Mouse (Mus musculus) common myeloid progenitor, adult 5-6 weeks (primary cell): ENCODE results near the gene Ksr1. TPM values are rescaled to one million over a fixed set of nuclear protein-coding genes. Genes with fewer than 3 reads are reported as not detected.
"Not testable (repeated sequence)": the region's sequence is repeated elsewhere in the genome, so short reads cannot be mapped to it uniquely, and the experiment has no call there.

Experiments
- ATAC-seq: replicated peaks from 2 replicates; pipeline ENCODE4 v1.8.0; 2016; ENCODE audit warnings: low read depth, mild to moderate bottlenecking, moderate TSS enrichment, inconsistent platforms; ENCODE audit not compliant: poor library complexity, severe bottlenecking
- total RNA-seq: library from RNA; stranded (forward); fragments of 200-1000, 187-1606 nt; gene quantifications from 2 replicates; pipeline ENCODE4 v1.2.3, GENCODE M21; 2017

The Ksr1 gene
- total RNA-seq, 1 experiment from 2014 or later = 7.9 TPM

DNA sequence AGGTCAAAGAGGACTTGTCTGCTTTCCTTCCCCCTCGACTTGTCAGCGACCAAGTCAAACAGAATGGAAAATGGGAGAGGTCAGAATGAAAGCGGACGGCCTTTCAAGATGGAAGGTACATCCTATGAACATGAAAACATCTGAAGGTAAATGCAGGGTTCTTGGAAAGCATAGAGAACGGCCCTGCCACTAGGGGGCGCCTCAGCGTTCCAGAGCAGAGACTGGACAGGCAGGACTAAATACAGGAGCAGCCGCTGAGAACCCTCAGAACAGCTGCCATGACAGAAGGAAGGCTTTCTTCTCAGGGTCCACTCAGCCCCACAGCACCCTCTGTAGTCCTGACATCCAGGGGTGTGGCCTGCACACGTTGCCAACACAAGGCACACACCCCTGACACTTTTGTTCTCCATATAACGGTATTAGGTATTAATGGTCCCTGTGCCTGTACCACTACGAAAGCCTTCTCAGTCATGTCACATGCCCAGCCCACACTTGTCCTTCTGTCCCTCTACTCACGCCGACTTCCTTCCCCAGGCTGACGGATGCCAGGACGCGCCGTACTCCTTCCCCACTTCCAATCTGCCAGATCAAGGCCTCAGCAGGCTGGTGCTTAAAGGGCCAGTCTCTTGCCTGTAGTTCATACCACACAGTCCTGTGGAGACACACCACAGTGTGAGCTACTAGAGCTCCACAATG, 126.2 kb downstream of the Ksr1 start:
- ATAC-seq = no peak

DNA sequence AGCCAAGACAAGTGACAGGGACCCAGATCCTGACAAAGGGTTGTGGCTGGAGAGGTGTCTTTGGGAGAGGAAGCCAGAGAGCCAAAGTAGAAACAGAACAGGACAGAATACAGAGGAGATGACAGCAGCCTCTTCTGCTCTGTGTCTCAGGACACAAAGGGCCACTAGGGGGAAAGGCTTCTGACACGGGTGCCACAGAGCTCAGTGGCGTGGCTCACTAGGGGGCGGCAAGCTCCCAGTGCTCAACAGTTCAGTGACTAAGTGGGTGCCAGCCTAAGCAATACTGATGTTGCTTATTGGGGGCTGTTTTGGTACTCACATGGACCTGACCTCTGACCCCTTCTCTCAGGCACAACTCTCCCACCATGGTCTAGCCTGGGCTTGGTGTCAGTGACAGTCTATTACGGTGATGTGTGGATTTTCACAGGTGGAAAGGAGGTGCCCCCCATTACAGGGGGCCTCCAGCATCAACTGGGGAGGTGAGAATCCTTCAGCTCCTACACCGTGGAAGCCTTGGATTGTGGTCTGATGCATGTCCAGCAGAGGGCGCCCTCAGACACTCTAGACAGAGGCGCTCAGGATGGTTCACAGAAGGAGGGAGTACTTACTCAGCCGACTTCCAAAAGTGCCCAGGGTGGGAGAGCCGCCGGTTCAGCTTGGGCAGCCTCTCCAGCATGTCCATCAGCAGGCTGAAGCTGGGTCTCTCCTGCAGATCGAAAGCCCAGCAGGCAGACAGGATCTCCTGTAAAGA, 127.1 kb downstream of the Ksr1 start:
- ATAC-seq = peak; percentile 51

DNA sequence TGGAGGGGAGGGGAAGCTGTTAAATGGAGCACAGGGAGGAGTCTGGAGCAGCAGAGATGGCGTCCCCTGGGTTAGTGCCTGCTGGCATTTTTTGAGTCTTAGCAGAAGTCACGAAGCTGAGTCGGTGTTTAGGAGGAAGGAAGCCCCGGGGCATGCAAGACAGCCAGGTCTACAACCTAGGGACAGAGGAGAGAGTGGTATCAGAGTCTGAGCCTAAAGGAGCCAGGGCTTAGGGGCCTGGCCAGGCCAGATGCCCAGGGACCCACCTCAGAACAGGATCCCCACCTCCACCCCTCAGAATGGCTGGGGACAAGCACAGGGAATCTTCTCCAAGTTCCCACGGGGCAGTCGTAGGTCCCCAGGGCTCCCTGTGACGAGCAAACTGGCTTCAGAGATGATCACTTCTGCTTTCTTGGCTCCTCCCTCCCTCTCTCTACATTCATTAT, 129.0 kb downstream of the Ksr1 start:
- peak; percentile 41; the same call in 1 of the 2 replicates for ATAC-seq

DNA sequence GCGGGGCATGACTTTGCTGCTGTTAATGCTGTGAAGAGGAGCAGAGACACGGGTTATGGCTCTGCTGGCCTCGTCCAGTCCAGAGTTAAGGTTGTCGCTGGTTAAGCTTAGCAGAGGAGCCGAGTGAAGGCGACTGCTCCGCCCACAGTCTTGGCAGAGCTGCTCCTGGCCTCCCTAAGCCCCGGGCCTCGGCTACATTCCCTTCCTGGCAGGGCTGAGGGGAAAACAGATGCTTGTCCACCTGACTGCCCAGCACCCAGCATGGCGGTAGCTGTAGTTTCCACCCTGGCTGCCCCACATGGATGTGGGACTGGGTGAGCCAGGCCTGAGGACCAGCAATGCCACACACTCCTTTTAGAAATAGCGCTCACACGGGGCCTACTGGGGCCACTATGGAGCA, 130.0 kb downstream of the Ksr1 start:
- no peak for ATAC-seq

DNA sequence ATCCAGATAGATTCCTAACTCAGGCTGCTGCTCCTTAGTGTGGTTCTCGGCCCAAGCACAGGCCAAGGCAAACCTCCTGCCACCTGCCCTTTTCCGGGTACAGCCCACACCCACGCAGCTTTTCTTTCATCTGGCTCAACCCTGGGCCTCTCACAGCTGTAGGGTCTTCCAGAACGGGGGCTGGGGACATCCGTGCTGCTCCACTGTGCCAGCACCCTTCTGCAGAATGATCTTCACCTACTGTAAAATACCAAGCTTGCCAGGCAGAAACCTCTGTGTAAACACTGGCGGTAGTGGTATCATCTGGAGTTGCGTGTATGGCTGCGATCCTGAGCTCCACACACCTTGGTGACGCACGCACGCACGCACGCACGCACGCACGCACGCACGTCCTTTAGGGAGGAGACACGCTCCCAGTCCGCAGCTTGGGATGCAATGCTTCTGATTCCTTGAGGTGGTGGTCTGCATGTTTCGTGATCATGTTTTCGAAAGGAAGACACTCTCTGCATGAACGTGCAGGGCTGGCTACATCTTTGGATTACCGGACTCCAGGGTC, 130.5 kb downstream of the Ksr1 start:
- ATAC-seq = no peak

DNA sequence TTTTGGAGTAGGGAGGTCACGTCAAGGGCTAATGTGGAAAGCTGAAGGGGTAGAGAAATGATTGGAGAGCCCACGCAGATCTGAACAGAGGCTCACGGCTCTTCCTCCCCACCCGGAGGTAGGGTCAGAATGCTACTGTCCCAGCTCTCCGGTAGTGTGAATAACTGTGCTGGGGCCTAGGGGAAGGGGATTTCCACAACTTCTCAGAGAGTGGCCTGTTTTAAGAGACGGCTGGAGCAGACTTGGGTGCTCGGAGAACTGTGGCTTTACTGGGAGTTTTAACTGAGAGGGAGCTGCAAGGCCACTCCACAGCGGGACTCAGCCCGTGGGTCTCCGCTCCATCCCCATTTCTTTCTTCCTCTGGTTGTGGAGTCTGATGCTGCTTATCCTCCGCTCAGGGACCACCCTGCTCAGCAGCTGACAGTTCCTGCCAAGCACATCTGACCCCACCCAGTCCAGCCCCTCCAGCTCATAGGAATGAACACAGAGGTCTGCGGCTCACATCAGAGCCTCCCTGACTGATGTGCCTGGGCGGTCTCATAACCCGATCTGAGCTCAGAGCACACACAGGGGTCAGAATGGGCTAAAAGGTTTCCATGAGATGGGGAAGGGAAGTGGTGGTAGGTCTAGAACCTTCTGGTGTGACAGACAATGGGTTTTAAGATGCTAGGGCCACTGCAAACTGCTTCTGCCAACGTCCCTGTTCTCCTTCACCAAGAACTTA, 131.4 kb downstream of the Ksr1 start:
- ATAC-seq = no peak

DNA sequence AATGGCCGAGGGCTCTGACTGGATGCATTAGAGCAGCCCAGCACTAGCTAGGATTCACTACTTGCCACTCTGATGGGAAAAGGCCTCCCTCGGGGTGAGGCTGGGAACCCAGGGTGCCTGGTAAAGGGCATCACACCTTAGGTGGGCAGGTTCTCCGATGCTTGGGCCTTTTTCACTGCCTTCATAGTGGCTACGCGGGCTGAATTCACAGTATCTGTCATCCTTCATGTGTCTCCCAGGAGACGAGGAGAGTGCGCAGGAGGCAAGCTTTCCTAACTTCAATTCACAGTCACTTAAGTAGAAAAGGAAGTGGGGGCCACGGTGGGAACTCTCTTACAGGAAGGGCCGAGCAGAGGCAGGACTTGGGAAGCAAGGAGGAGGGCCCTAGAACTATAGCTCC, 132.4 kb downstream of the Ksr1 start:
- ATAC-seq = no peak

DNA sequence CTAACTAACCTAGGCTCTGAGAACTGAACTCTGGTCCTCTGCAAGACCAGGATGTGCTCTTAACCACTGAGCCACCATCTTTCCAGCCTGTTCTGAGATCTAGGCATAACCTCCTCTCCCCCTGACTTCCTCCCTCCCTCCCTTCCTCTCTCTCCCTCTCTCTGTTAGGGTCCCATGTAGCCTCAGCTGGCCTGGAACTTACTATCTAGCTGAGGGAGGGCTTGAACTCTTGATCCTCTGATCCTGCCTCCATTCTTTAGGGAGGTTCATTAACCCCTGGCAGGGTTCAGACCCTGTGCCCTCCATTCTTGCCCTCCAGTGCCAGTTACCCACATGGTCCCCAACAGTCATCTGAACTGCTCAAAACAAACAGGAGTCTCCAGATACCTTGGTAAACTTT, 133.2 kb downstream of the Ksr1 start:
- no peak for ATAC-seq

DNA sequence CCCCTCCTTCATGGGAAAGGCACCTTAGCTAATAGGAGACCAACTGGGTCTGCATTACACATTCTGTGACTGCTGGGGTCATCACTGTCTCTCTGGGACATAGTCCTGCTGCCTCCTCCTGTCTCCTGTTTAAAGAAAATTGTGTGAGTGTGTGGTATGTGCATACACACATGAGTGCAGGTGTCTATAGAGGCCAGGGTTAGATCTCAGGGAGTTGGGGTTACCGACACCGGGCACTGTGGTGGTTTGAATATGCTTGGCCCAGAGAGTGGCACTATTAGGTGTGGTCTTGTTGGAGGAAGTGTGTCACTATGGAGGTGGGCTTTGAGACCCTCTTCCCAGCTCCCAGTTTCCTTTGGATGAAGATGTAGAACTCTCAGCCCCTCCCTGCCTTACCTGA, 133.7 kb downstream of the Ksr1 start:
- no peak for ATAC-seq

DNA sequence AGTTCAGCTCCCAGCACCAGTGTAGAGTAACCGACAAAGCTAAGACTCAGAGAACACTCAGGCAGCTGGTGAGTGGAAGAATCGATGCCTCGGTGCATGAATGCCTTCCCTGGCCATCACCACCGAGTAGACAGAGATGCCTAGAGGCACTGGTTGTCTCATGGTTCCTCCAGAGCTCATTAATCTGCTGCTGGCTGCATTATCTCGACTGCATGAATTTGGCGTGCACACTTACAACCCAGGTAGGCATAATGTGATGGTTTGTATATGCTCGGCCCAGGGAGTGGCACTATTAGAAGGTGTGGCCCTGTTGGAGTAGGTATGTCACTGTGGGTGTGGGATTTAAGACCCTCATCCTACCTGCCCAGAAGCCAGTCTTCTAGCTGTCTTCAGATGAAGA, 137.3 kb downstream of the Ksr1 start:
- ATAC-seq = no peak

DNA sequence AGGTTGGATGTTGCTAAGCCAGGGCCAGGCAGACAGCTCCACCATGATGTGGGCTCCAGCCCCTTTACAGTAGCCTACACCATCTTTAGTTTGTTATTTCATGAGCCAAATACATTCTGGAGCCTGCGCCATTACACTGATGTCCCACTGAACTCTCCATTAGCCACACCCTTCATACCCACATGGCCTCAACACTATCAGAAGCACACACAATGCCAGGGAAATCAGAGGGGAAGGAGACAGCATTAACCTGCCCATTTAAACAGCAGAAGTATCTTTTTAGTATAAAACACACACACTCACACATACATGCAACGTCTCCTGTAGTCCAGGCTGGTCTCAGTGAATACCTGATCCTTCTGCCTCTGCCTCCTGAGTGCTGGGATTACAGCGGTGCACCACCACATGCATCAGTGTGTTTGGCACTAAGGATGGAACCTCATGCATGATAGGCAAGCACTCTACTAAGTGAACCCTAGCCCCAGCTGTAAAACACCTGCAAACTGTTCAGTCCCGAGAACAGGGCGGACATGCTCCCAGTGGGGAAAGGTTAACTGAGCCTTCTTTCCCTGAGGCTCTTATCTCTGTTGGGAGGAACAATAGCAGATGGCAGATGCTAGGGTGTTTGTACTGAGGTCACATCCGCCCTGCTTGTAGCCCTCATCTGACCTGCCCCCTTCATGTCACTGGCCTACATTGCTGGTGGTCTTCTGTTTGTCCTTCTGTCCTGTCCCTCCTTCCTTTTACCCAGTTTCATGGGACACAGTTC, 138.0 kb downstream of the Ksr1 start:
- no peak for ATAC-seq

DNA sequence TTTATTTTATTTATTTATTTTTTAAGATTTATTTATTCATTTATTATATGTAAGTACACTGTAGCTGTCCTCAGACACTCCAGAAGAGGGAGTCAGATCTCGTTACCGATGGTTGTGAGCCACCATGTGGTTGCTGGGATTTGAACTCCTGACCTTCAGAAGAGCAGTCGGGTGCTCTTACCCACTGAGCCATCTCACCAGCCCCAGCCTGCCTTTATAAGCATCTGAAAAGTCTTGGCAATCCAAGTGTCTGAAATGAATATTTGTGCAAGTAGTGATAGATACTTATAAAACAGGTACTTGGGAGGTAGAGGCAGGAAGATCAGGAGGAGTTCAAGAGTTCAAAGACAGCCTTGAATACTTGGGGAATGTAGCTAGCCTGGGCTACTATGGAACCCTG, 138.9 kb downstream of the Ksr1 start:
- not testable (repeated sequence) for ATAC-seq

DNA sequence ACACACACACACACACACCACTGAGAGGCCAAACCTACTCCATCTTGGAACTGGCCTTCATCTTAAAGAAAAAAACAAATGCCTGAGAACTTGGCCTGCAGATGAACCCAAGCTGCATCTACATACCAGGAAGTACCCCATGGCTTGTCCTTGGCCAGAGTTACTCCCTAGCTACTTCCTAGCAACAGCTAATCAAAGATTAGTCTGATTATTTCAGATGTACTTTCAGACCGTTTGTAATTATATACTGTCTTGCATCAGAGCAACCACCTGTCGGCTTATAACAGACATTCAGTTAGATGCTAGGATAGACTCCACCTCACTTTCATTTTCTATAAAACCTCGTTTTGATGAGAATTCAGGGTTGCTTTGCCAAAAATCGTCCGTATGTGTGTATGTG, 139.8 kb downstream of the Ksr1 start:
- no peak for ATAC-seq

DNA sequence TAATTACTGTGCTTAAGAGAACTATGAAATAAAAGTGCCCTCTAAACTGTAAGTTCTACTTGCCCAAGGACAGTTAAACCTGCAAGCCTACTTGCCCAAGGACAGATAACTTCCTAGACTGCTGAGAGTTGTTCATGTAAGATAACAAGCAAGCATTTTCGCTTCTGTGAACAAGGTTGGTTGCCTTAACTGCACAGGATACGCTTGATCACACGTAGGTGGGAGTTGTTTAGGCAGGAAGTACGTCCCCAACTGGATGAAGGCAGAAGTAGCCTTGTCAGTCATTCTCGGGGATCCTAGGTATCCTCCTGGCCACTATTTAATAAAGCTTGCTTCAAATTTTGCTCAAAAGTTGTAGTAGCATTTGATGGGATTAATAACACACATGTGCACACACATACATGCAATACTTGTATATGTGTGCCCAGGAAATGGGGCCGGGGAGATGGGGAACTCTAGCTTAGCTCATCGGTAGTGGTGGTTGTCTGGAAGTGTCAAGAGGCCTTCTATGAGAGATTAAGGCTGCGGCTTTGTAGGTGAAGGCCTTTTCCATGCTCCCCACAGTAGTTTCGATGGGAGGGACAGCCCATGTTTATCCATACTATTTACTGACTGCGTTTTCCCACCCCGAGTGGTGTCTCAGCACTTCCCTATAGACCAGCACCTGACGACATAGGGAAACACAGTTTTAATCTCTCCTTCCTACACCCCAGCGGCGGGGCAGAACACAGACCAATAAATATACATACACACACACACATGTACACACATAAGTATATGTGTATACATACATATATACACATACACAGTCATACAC, 140.4 kb downstream of the Ksr1 start:
- ATAC-seq = peak; percentile 38; the same call in 1 of the 2 replicates

DNA sequence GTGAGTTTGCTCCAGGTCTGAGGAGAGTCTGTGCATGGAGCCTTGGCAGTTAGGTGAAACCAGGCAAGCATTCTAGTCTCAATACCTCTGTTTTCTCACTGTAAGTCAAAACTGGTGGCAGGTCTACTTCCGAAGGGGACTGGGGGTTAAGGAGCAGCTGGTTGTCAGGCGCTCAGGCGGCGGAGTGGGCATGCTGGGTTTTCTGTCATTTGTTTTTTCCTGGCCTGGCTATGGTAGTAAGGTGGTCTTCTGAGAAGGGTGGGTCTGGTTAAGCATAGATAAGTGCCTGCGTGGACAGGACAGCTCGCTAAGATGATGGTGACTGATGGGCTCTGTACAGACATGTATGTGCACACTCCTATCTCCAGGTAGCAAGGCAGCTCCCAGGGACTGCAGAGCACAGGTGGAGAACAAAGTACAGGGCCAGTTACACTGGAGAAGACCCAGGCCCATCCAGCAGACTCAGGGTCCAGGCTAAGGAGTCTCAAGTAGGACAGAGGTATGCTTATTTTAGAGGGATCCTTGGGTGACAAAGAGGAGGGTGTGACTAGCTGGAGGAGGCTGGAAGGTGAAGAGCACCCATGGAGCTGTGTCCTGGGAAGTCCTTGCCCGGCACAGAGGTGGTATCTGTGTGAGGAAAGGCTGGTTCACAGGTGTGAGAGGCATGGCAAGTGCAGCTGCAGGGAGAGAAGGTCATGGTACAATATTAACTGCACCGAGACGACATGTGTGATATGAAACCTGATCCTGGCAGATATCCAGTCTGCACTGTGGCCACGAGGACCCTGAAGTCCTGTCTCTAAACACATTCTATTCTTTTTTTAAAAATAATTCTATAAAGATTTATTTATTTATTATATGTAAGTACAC, 142.2 kb downstream of the Ksr1 start:
- ATAC-seq = no peak

DNA sequence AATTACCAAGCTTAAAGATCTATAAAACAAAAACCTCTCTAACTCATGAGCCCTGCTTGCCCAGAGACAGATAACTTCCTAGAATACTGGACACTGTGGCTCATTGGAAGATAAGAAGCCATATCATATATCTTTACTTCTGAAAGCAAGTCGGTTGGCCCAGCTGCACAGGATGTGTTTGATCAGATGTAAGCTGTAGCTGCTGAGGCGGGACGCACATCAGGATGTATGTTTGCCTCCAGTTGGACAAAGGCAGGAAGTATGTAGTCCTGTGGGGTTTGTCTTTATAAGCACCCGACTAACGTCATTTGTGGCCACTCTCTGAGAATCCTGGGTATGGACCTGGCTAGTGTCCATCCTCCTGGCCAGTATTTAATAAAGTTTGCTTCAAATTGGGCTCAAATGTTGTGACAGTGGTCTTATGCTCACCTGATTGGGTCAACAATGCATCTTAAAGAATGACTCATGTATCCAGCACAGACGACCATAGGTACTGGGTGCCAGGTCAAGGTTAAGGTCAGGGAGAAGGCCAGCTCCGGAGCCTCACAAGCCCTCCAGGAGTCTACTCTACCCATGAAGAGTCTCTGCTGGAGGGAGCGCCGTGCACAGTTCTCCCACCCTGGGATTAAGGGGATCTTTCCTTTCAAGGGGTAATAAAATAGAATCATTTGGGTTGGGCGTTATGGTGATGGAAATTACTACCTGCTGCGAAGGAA, 143.0 kb downstream of the Ksr1 start:
- peak; percentile 72 for ATAC-seq

DNA sequence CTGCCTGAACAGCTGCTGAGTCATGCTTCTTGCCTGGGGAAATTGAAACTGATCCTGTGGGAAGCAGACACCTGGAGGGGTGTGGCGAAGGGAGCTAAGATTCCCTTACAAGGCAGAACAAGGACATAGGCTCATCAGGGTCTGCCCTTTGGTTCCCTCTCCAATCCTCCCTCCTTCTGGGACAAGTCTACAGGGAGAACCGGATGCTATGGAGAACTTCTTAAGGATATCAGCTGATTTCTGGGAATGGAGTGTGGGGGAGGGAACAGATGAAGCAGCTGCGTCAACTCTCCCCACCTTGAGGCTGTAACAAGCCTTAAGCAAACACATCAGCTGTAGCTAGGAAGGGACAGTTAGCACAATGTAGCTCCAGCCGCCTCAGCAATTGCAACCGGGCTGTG, 143.7 kb downstream of the Ksr1 start:
- peak; percentile 19 for ATAC-seq

DNA sequence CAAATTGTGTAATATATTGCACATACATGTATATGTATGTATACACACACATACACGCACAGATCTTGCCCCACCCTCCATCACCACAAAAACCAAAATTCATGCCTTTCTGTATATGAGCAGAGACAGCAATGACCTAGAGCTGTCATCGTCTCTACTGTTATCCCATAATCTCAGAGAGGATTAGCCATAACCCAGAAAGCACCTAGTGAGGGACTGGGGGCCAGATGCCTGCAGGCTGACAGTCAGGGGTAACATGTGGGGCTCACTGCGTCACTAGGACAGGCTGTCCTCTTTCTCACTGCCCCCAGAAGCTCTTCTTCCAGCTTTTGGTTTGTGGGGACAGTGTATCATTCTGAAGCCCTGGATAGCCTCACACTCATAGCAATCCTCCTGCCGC, 144.3 kb downstream of the Ksr1 start:
- no peak for ATAC-seq
